Mouse (Mus musculus) limb, embryonic 14.5 days (tissue): ENCODE measurements around the gene Nexmif. TPM values are rescaled to one million over a fixed set of nuclear protein-coding genes. Genes with fewer than 3 reads are reported as not detected.
A peak's percentile ranks its signal among the peaks of the same experiment; 100 is the strongest.
"Not testable (repeated sequence)": the region's sequence is repeated elsewhere in the genome, so short reads cannot be mapped to it uniquely, and the experiment has no call there.

Experiments
- ATAC-seq: fragments of 200-750 bp; cut with Nextera tagmentation; 2 replicates; pipeline ENCODE4 v1.8.0; 2017; ENCODE audit warnings: low read depth, moderate number of reproducible peaks, moderate TSS enrichment; ENCODE audit not compliant: low FRiP score
- DNase-seq: peaks from one replicate; pipeline ENCODE4 v3.0.0-alpha.2; 2015; ENCODE audit warnings: low spot score
- H3K27ac ChIP-seq: fragments of 300-500 bp; sonication (generic); replicated peaks from 2 replicates; pipeline ENCODE4 v1.5.1; 2014; ENCODE audit warnings: low read depth, mild to moderate bottlenecking, low read length, moderate library complexity, mixed read lengths
- H3K27me3 ChIP-seq: fragments of 300-500 bp; sonication (generic); 2 replicates; pipeline ENCODE4 v1.6.1; 2014; ENCODE audit warnings: low read length, mixed read lengths; ENCODE audit not compliant: control insufficient read depth, insufficient read depth
- H3K36me3 ChIP-seq: fragments of 300-500 bp; sonication (generic); 2 replicates; pipeline ENCODE4 v1.6.1; 2014; ENCODE audit warnings: mild to moderate bottlenecking, low read length, moderate library complexity, mixed read lengths; ENCODE audit not compliant: control insufficient read depth, insufficient read depth
- H3K4me1 ChIP-seq: fragments of 300-500 bp; sonication (generic); 2 replicates; pipeline ENCODE4 v1.6.1; 2014; ENCODE audit warnings: antibody characterized with exemption, low read length, mixed read lengths; ENCODE audit not compliant: control insufficient read depth, insufficient read depth
- H3K4me2 ChIP-seq: fragments of 300-500 bp; sonication (generic); replicated peaks from 2 replicates; pipeline ENCODE4 v1.6.1; 2014; ENCODE audit warnings: low read depth, mild to moderate bottlenecking, low read length, moderate library complexity; ENCODE audit not compliant: severe bottlenecking
- H3K4me3 ChIP-seq: fragments of 300-500 bp; sonication (generic); replicated peaks from 2 replicates; pipeline ENCODE4 v1.5.1; 2014; ENCODE audit warnings: low read length
- H3K9ac ChIP-seq: fragments of 300-500 bp; sonication (generic); 2 replicates; pipeline ENCODE4 v1.6.1; 2014; ENCODE audit warnings: mild to moderate bottlenecking, low read depth, low read length, moderate library complexity; ENCODE audit not compliant: severe bottlenecking
- H3K9me3 ChIP-seq: fragments of 300-500 bp; sonication (generic); 2 replicates; pipeline ENCODE4 v1.6.1; 2016; ENCODE audit warnings: low read length; ENCODE audit not compliant: control insufficient read depth
- POLR2A ChIP-seq: fragments of 200-500 bp; IDR thresholded peaks from 2 replicates; pipeline ENCODE4 v1.8.0; 2012; ENCODE audit warnings: inconsistent platforms, mild to moderate bottlenecking, moderate library complexity, borderline replicate concordance; ENCODE audit not compliant: insufficient read depth, insufficient read length; ENCODE audit errors: extremely low read depth
- WGBS: fragments of 180-500 bp; shearing (Covaris S2); extraction: QIAGEN DNeasy Blood & Tissue Kit; methylation state at CpG from one replicate; pipeline ENCODE4 v1.1.7; 2014; 5-methylcytosine and 5-hydroxymethylcytosine counted together
- polyA plus RNA-seq, 2 experiments: library from polyadenylated mRNA; depleted of rRNA in 1 of 2; stranded (reverse) in 1 of 2; unstranded in 1 of 2; fragments of >200 nt; fragmentation: Nextera tagmentation in 1 of 2; extraction: Ambion mirVana in 1 of 2; gene quantifications; 2 replicates each; pipeline versions ENCODE4 v1.2.1 to v1.2.3; 2012 to 2014

Gene Nexmif
- polyA plus RNA-seq, 2 experiments = 2.1 to 4.7 TPM

- Histone ChIP-seq H3K4me2 (peak overlapping the region; percentile 61; the same call in 1 of the 2 replicates), H3K9me3 (no peaks in the 10 kb centered on the region), H3K27me3 (no peaks in the 10 kb centered on the region; the same call in 1 of the 2 replicates), H3K36me3 (no peaks in the 10 kb centered on the region), H3K27ac (no peak overlapping the region), H3K9ac (no peak overlapping the region), H3K4me1 (no peaks in the 10 kb centered on the region), H3K4me3 (peak overlapping the region; percentile 53)
- no peak for TF ChIP-seq POLR2A
- DNase-seq (no peak), ATAC-seq (no peak)
- WGBS = 45% methylated on average over 5 of the region's 5 CpGs
These were observed 1.9 kb downstream of the Nexmif start for GRCm38 (mm10) chrX:104199070-104199469.

GRCm38 (mm10) chrX:104196561-104196960 is 4.4 kb downstream of the Nexmif start:
- Histone ChIP-seq H3K9ac (no peak overlapping the region), H3K27ac (no peak overlapping the region), H3K4me3 (no peak overlapping the region), H3K4me2 (no peak overlapping the region), H3K9me3 (no peaks in the 10 kb centered on the region), H3K27me3 (no peaks in the 10 kb centered on the region; the same call in 1 of the 2 replicates), H3K4me1 (no peaks in the 10 kb centered on the region), H3K36me3 (no peaks in the 10 kb centered on the region)
- WGBS = 72% methylated on average over 5 of the region's 5 CpGs
- no peak for DNase-seq
- no peak for ATAC-seq
- no peak for TF ChIP-seq POLR2A

GRCm38 (mm10) chrX:104179257-104179656 is 21.7 kb downstream of the Nexmif start:
- H3K9ac ChIP-seq = no peak overlapping the region
- no peak overlapping the region for H3K4me2 ChIP-seq
- H3K4me3 ChIP-seq = no peak overlapping the region
- no peaks in the 10 kb centered on the region for H3K27me3 ChIP-seq
- DNase-seq (no peak), ATAC-seq (no peak)
- H3K36me3 ChIP-seq = no peaks in the 10 kb centered on the region
- no peaks in the 10 kb centered on the region for H3K9me3 ChIP-seq
- 14% methylated on average over 2 of the region's 2 CpGs for WGBS
- no peak overlapping the region for H3K27ac ChIP-seq
- TF ChIP-seq POLR2A = no peak
- no peaks in the 10 kb centered on the region for H3K4me1 ChIP-seq

GRCm38 (mm10) chrX:104150072-104150471 is 50.9 kb downstream of the Nexmif start:
- no peak for ATAC-seq

GRCm38 (mm10) chrX:104115266-104115665 is 85.7 kb downstream of the Nexmif start:
- WGBS = 68% methylated on average over 5 of the region's 5 CpGs
- not testable (repeated sequence) for H3K36me3 ChIP-seq, H3K4me2 ChIP-seq, DNase-seq, H3K9ac ChIP-seq, H3K27ac ChIP-seq, H3K4me3 ChIP-seq, H3K4me1 ChIP-seq, ATAC-seq, H3K9me3 ChIP-seq, H3K27me3 ChIP-seq

More at GRCm38 (mm10) chrX:104150072-104150471, 50.9 kb downstream of the Nexmif start:
- Histone ChIP-seq H3K4me2 (no peak overlapping the region), H3K4me3 (no peak overlapping the region), H3K27me3 (no peaks in the 10 kb centered on the region), H3K9ac (no peak overlapping the region), H3K36me3 (no peaks in the 10 kb centered on the region), H3K4me1 (no peaks in the 10 kb centered on the region), H3K9me3 (no peaks in the 10 kb centered on the region), H3K27ac (no peak overlapping the region)
- TF ChIP-seq POLR2A = no peak
- 39% methylated on average over 1 of the region's 1 CpGs for WGBS
- DNase-seq = no peak

- no peak for DNase-seq
- Histone ChIP-seq H3K36me3 (no peaks in the 10 kb centered on the region), H3K4me3 (no peak overlapping the region), H3K27me3 (no peaks in the 10 kb centered on the region), H3K4me2 (no peak overlapping the region), H3K4me1 (no peaks in the 10 kb centered on the region), H3K9ac (no peak overlapping the region), H3K9me3 (no peaks in the 10 kb centered on the region), H3K27ac (no peak overlapping the region)
- 53% methylated on average over 4 of the region's 4 CpGs for WGBS
- TF ChIP-seq POLR2A = no peak
- no peak for ATAC-seq
These were observed 86.4 kb downstream of the Nexmif start for GRCm38 (mm10) chrX:104114596-104114995.
